Mouse (Mus musculus): ENCODE measurements around the gene Vps51. TPM values are rescaled to one million over a fixed set of nuclear protein-coding genes. Genes with fewer than 3 reads are reported as not detected.

Vps51 gene
- total and polyA plus RNA-seq, 2 experiments: 16.0 to 36.3 TPM

DNA sequence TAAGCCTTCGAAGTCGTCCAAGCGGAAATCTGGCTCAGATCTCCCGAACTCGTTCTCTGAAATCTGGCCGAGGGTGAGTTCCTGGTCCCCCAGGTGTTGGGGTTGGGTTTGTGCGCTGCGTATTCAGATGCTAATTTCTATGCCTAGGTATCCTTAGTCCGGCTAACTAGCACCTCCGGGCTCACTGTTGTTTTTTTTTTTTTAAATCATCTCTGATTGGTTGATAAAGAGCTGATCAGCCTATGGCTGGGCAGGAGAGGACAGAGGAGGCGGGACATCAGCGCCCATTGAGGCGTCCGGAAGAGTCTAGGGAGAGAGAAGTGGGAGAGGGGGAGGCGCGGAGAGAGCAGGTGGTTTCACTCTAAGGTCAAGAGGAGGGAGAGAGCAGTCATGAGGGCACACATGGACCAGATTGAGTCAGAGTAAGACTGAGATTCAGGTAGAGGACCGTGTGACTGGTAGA lies 8.4 kb upstream of the Vps51 start:
- Histone ChIP-seq H3K27me3 (ENCODE audit: control insufficient read depth, insufficient read depth, low read length) (no peaks in the 10 kb centered on the region), H3K79me2 (ENCODE audit: control insufficient read depth, insufficient read depth, low read length) (peaks cover 5% of the 10 kb centered on the region; the same call in 1 of the 2 replicates), H3K4me3 (ENCODE audit: insufficient read depth, low read depth, low read length) (peak overlapping the region; percentile 52), H3K9ac (ENCODE audit: low read depth, low read length) (0 out of 2 replicates have a peak overlapping the region, but pooled peaks have one; percentile 1), H3K36me3 (ENCODE audit: control insufficient read depth, insufficient read depth, low read length) (peaks cover 2% of the 10 kb centered on the region; the same call in 1 of the 2 replicates), H3K27ac (replicated peaks; ENCODE audit: insufficient read depth, low read depth, low read length) (no peak overlapping the region), H3K4me1 (ENCODE audit: control insufficient read depth, insufficient read depth, low read length) (peaks cover 4% of the 10 kb centered on the region)
- 2% methylated on average over 17 of the region's 17 CpGs for WGBS
- TF ChIP-seq POLR2A (IDR thresholded peaks at IDR 0.05; ENCODE audit: extremely low read depth, insufficient read depth, low read length) (no peak), CTCF (IDR thresholded peaks at IDR 0.05; ENCODE audit: low read depth, low read length) (no peak)
- DNase-seq (ENCODE audit: extremely low read depth, low read depth, low spot score): peak; percentile 59

DNA sequence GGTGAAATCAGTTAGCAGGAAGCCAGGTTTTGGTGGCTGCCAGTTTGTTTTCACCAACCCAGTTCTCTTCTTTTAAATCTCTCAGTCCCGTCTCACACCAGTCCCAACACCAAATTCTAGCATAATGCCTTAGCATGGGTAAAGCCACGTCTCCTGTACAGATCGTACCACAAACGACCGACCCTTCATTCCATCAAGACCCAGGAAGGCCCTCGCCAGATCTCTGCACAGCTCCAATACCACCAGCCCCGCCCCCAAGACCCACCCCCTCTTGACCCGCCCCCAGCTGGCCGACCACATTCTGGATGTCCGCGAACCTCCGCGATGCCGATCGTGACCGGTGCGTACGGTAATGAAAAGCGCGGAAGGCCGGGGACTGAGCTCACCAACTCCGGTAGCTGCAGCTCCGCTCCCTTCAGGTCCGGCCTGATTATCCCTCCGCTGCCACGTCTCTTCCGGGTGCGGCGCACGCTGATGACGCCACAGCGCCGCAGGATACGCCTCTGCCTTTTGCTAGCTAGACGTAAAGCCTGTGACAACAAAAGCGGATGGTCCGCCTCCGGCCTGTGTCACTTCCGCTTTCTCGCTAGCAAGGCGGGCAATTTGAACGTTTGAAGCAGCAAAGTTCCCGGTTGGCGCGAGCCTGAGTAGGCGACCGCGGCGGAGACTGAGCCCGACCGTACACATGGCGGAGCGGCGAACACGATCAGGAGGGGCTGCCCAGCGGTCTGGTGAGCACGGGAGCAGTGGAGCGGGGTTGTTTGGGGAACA lies 7.6 kb upstream of the Vps51 start, which contains the start of the genes Zfpl1 and Cdca5:
Gene Zfpl1 (minus strand): TSS at position 479 of the 771 bp plus-strand sequence.
Gene Cdca5 (plus strand): TSS at position 506 of the 771 bp plus-strand sequence.
- DNase-seq (ENCODE audit: extremely low read depth, low read depth, low spot score): peak; percentile 91
- H3K4me1 ChIP-seq (ENCODE audit: control insufficient read depth, insufficient read depth, low read length): peaks cover 4% of the 10 kb centered on the region
- peak within 1 kb of the TSS; percentile 84 for H3K4me3 ChIP-seq (ENCODE audit: insufficient read depth, low read depth, low read length)
- no peaks in the 10 kb centered on the region for H3K27me3 ChIP-seq (ENCODE audit: control insufficient read depth, insufficient read depth, low read length)
- H3K27ac ChIP-seq (replicated peaks; ENCODE audit: insufficient read depth, low read depth, low read length): no peak within 1 kb of the TSS; the same call in 1 of the 2 replicates
- peaks cover 2% of the 10 kb centered on the region; the same call in 1 of the 2 replicates for H3K36me3 ChIP-seq (ENCODE audit: control insufficient read depth, insufficient read depth, low read length)
- H3K79me2 ChIP-seq (ENCODE audit: control insufficient read depth, insufficient read depth, low read length): peaks cover 5% of the 10 kb centered on the region; the same call in 1 of the 2 replicates
- 1% methylated on average over 58 of the region's 58 CpGs for WGBS
- TF ChIP-seq CTCF (IDR thresholded peaks at IDR 0.05; ENCODE audit: low read depth, low read length): no peak
- peak; percentile 20; the same call in 1 of the 2 replicates for TF ChIP-seq POLR2A (IDR thresholded peaks at IDR 0.05; ENCODE audit: extremely low read depth, insufficient read depth, low read length)
- H3K9ac ChIP-seq (ENCODE audit: low read depth, low read length): peak within 1 kb of the TSS; percentile 74

DNA sequence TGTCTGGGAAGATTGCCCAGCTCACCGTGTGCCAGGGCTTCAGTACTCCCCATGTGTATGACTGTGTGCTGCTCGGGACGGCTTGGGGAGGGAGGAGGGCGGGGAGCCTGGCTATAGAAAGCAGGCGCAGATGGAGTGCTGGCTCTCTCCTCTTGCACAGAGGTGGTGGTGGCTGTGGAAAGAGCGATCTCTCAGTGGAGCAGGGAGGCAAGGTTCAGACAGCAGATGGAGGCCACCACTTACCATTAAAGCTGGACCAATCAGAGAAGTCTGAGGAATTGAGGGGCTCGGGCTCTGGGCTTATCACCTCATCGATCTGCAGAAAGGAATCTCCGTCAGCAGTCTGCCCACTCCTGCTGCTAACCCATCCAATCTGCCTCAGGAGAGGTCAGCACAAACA lies 5.1 kb upstream of the Vps51 start, which contains the start of gene Gm28374:
Gene Gm28374 (minus strand): TSS at position 101 of the 400 bp plus-strand sequence.
- H3K4me1 ChIP-seq (ENCODE audit: control insufficient read depth, insufficient read depth, low read length): peaks cover 4% of the 10 kb centered on the region
- H3K27me3 ChIP-seq (ENCODE audit: control insufficient read depth, insufficient read depth, low read length): no peaks in the 10 kb centered on the region
- no peak within 1 kb of the TSS for H3K4me3 ChIP-seq (ENCODE audit: insufficient read depth, low read depth, low read length)
- no peak within 1 kb of the TSS for H3K9ac ChIP-seq (ENCODE audit: low read depth, low read length)
- 91% methylated on average over 9 of the region's 9 CpGs for WGBS
- H3K36me3 ChIP-seq (ENCODE audit: control insufficient read depth, insufficient read depth, low read length): peaks cover 2% of the 10 kb centered on the region; the same call in 1 of the 2 replicates
- H3K27ac ChIP-seq (replicated peaks; ENCODE audit: insufficient read depth, low read depth, low read length): no peak within 1 kb of the TSS
- H3K79me2 ChIP-seq (ENCODE audit: control insufficient read depth, insufficient read depth, low read length): peaks cover 5% of the 10 kb centered on the region; the same call in 1 of the 2 replicates
- no peak for TF ChIP-seq CTCF (IDR thresholded peaks at IDR 0.05; ENCODE audit: low read depth, low read length)
- no peak for TF ChIP-seq POLR2A (IDR thresholded peaks at IDR 0.05; ENCODE audit: extremely low read depth, insufficient read depth, low read length)
- no peak for DNase-seq (ENCODE audit: extremely low read depth, low read depth, low spot score)

DNA sequence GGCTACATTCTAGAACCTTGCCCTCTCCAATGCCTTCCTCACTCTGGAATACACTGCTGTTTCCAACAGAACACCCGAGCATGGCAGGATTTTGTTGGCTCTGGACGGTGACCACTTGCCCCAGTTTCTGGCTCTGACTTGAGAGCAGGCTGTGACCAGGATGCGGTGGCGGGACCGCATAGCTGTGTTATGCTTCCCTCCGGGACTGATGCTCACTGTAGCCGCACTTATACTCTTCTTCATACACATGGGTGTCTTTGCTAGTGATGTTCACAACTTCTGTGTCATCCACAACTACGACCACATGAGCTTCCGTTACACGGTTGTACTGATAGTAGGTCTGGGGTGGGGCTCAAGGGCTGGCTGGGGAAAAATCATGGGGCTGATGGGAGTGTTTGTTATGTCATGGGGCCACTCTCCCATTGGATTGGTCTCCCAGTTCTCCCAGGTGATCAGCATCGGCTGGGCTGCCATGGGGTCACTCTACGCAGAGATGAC lies 3.0 kb upstream of the Vps51 start, which contains the start of gene Tmem262:
Gene Tmem262 (plus strand): TSS at position 51 of the 498 bp plus-strand sequence.
- WGBS: 90% methylated on average over 12 of the region's 12 CpGs
- DNase-seq (ENCODE audit: extremely low read depth, low read depth, low spot score): no peak
- no peak within 1 kb of the TSS for H3K4me3 ChIP-seq (ENCODE audit: insufficient read depth, low read depth, low read length)
- H3K27ac ChIP-seq (replicated peaks; ENCODE audit: insufficient read depth, low read depth, low read length): no peak within 1 kb of the TSS
- H3K36me3 ChIP-seq (ENCODE audit: control insufficient read depth, insufficient read depth, low read length): peaks cover 2% of the 10 kb centered on the region; the same call in 1 of the 2 replicates
- H3K27me3 ChIP-seq (ENCODE audit: control insufficient read depth, insufficient read depth, low read length): no peaks in the 10 kb centered on the region
- no peak within 1 kb of the TSS for H3K9ac ChIP-seq (ENCODE audit: low read depth, low read length)
- peaks cover 9% of the 10 kb centered on the region for H3K4me1 ChIP-seq (ENCODE audit: control insufficient read depth, insufficient read depth, low read length)
- peaks cover 11% of the 10 kb centered on the region; the same call in 1 of the 2 replicates for H3K79me2 ChIP-seq (ENCODE audit: control insufficient read depth, insufficient read depth, low read length)
- TF ChIP-seq CTCF (IDR thresholded peaks at IDR 0.05; ENCODE audit: low read depth, low read length) (no peak), POLR2A (IDR thresholded peaks at IDR 0.05; ENCODE audit: extremely low read depth, insufficient read depth, low read length) (no peak)

DNA sequence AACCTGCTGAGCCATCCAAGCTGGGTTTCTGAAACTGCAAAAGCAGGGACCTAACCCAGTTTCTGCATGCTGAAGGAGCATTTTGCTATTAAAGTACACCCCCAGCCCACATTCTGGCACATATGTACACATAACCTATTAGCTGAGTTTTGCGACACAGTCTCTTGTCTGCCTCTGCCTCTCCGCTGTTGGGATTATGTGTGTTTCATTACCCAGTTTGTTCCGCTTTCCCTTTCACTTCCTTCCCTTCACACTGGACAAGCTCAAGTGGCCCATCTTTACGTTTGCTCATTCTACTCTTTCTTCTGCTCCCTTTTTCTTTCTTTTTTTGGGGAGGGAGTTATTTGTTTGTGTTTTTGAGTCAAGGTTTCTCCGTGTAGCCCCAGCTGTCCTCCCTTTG lies 3.1 kb downstream of the Vps51 start:
- Histone ChIP-seq H3K36me3 (ENCODE audit: control insufficient read depth, insufficient read depth, low read length) (no peaks in the 10 kb centered on the region; the same call in 1 of the 2 replicates), H3K27ac (replicated peaks; ENCODE audit: insufficient read depth, low read depth, low read length) (no peak overlapping the region), H3K79me2 (ENCODE audit: control insufficient read depth, insufficient read depth, low read length) (peaks cover 6% of the 10 kb centered on the region; the same call in 1 of the 2 replicates), H3K4me3 (ENCODE audit: insufficient read depth, low read depth, low read length) (no peak overlapping the region), H3K9ac (ENCODE audit: low read depth, low read length) (no peak overlapping the region), H3K4me1 (ENCODE audit: control insufficient read depth, insufficient read depth, low read length) (peaks cover 5% of the 10 kb centered on the region), H3K27me3 (ENCODE audit: control insufficient read depth, insufficient read depth, low read length) (no peaks in the 10 kb centered on the region)
- no peak for DNase-seq (ENCODE audit: extremely low read depth, low read depth, low spot score)
- 90% methylated on average over 5 of the region's 5 CpGs for WGBS
- TF ChIP-seq POLR2A (IDR thresholded peaks at IDR 0.05; ENCODE audit: extremely low read depth, insufficient read depth, low read length) (no peak), CTCF (IDR thresholded peaks at IDR 0.05; ENCODE audit: low read depth, low read length) (no peak)

Measured in liver, adult 2 months (tissue).